Mouse (Mus musculus) erythroblast, embryonic 14.5 days (primary cell): Measurements from ENCODE around the gene Opa3. TPM values are rescaled to one million over a fixed set of nuclear protein-coding genes. Genes with fewer than 3 reads are reported as not detected.

Experiments used
- H3K27me3 ChIP-seq: 2 replicates; pipeline ENCODE4 v1.6.1; 2012; ENCODE audit warnings: inconsistent platforms; ENCODE audit not compliant: control insufficient read depth
- H3K36me3 ChIP-seq: 2 replicates; pipeline ENCODE4 v1.6.1; 2012; ENCODE audit warnings: mild to moderate bottlenecking, inconsistent platforms; ENCODE audit not compliant: control insufficient read depth
- H3K4me1 ChIP-seq: 2 replicates; pipeline ENCODE4 v1.6.1; 2012; ENCODE audit warnings: inconsistent platforms; ENCODE audit not compliant: control insufficient read depth
- H3K4me3 ChIP-seq: replicated peaks from 2 replicates; pipeline ENCODE3; 2012; ENCODE audit warnings: moderate library complexity, mild to moderate bottlenecking, inconsistent platforms
- H3K9me3 ChIP-seq: 2 replicates; pipeline ENCODE4 v1.6.1; 2012; ENCODE audit warnings: low read length, inconsistent platforms, mixed read lengths; ENCODE audit not compliant: control insufficient read depth
- GATA1 ChIP-seq: IDR thresholded peaks from 2 replicates; pipeline ENCODE4 v1.6.1; 2012; ENCODE audit warnings: low read length, inconsistent platforms, mixed read lengths
- TAL1 ChIP-seq: IDR thresholded peaks from 3 replicates; pipeline ENCODE4 v1.6.1; 2012; ENCODE audit warnings: low read length, inconsistent platforms, mixed read lengths
- polyA plus RNA-seq: library from polyadenylated mRNA; stranded (reverse); fragments of >175 nt; gene quantifications from 2 replicates; pipeline ENCODE4 v1.2.3, GENCODE M21; 2012

Opa3 gene
- polyA plus RNA-seq, 1 experiment, result 2.1 TPM

- Histone ChIP-seq H3K4me1 (peaks cover 4% of the 10 kb centered on the region; the same call in 1 of the 2 replicates), H3K27me3 (peaks cover 57% of the 10 kb centered on the region), H3K9me3 (peaks cover 8% of the 10 kb centered on the region), H3K36me3 (no peaks in the 10 kb centered on the region), H3K4me3 (no peak overlapping the region)
- TF ChIP-seq TAL1 (no peak), GATA1 (no peak)
These were observed 17.0 kb upstream of the Opa3 start for GRCm38 (mm10) chr7:19211041-19211675.

DNA sequence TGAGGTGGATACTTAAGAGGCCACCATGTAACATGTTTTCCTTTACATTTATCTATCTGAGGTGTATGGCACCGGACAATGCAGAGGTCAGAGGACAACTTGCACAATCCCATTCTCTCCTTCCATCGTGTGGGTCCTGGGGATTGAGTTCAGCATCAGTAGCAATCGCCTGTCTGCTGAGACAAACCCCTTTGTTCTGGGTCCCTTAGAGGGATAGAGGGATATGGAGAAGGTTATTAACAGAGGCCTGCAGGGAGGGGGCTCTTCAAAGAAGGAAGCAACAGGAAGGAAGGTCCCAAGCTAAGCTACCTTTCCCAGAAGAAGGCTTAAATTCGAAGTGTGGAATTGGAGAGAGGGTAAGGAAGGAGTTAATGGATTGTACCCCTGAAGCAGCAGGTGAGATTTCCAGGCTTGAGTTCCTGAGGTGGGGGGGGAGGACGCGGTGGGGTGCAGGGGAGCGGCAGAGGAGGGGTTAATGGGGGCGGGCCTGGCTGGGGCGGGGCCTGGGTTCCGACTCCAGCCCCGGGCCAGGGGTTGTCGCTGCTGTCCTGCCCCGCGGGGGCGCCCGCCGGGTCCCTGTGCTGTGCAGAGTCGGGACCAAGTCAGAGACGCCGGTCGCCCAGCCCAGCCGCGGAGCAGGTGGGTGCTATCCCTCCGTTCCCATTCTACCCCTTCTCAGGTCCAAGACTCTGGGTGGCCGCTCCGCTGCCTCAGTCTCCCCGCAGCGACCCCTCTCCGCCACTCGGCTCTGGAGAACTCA, 16.0 kb upstream of the Opa3 start, which contains the start of gene Gpr4:
Gpr4 (plus strand) TSS at position 543 of the 760 bp plus-strand sequence.
- Histone ChIP-seq H3K27me3 (peaks cover 66% of the 10 kb centered on the region), H3K9me3 (peaks cover 8% of the 10 kb centered on the region), H3K4me1 (peaks cover 4% of the 10 kb centered on the region; the same call in 1 of the 2 replicates), H3K36me3 (no peaks in the 10 kb centered on the region), H3K4me3 (peak within 1 kb of the TSS; percentile 22)
- TF ChIP-seq GATA1 (no peak), TAL1 (no peak)

DNA sequence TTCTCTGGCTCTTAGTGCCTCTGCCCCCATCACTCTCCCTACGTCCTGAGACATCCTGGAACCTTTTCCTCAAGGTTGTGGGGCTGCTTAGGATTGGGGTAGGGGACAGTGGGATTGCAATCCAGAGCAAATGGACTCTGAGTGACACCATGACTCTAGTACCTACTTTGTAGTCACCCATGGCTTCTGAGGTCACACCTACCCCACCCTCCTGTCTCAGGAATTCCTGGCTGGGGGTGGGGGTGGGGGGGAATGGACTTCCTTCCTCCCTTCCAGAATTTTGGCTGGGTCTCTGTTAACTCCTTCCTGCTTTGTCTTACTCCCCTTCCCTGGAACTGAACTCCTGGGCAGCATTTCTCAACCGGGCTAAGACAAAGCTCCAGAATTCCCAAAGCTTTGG, 14.7 kb upstream of the Opa3 start:
- Histone ChIP-seq H3K36me3 (no peaks in the 10 kb centered on the region), H3K4me3 (no peak overlapping the region), H3K4me1 (peaks cover 2% of the 10 kb centered on the region; the same call in 1 of the 2 replicates), H3K9me3 (peaks cover 8% of the 10 kb centered on the region), H3K27me3 (peaks cover 77% of the 10 kb centered on the region)
- no peak for TF ChIP-seq GATA1
- no peak for TF ChIP-seq TAL1

DNA sequence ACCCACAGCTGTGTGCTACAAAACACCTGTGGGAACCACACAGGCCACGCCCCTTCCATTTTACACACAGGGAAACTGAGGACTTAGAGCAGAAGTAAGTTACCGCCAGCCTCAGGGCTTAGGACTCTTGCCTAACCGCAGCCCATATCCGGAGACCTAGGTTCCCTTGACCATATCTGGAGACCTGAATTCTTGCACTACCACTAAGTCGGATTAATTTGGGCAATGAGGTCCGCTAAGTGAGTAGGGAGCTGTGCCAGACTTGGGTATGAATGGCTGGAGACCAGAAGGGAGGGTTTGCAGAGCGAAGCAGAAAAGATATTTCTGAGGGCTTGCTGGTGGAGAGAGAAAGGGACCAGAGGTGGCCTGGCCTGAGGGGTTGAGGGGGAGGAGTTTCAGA, 13.8 kb upstream of the Opa3 start:
- TF ChIP-seq TAL1 (no peak), GATA1 (no peak)
- H3K4me3 ChIP-seq, result no peak overlapping the region
- peaks cover 8% of the 10 kb centered on the region for H3K9me3 ChIP-seq
- H3K36me3 ChIP-seq, result no peaks in the 10 kb centered on the region
- H3K4me1 ChIP-seq, result peaks cover 2% of the 10 kb centered on the region; the same call in 1 of the 2 replicates
- H3K27me3 ChIP-seq, result peaks cover 84% of the 10 kb centered on the region

DNA sequence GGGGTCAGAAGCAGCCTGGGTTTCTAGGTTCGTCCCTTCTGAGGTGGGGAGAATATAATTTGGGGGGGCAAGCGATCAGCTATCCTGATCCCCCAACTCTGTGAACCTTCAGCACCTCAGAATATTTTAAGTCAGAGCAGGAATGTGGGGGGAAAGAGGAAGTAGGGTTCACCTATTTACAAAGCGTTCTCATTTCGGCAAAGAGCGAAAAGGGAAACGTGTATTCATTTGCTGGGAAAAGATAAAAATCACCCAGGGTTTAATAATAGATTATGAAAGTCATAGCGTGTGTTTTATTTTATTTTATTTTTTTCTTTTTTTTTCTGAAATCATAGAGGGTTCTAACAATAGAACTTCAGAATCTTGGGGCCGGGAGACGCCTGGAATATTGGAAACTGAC, 13.2 kb upstream of the Opa3 start:
- Histone ChIP-seq H3K4me3 (no peak overlapping the region), H3K36me3 (no peaks in the 10 kb centered on the region), H3K27me3 (peaks cover 82% of the 10 kb centered on the region), H3K9me3 (peaks cover 4% of the 10 kb centered on the region), H3K4me1 (peaks cover 2% of the 10 kb centered on the region; the same call in 1 of the 2 replicates)
- no peak for TF ChIP-seq GATA1
- no peak for TF ChIP-seq TAL1

GRCm38 (mm10) chr7:19217492-19217891, 10.6 kb upstream of the Opa3 start:
- peaks cover 7% of the 10 kb centered on the region for H3K36me3 ChIP-seq
- no peaks in the 10 kb centered on the region for H3K9me3 ChIP-seq
- no peak overlapping the region for H3K4me3 ChIP-seq
- H3K27me3 ChIP-seq, result peaks cover 60% of the 10 kb centered on the region
- no peak for TF ChIP-seq TAL1
- no peak for TF ChIP-seq GATA1
- peaks cover 5% of the 10 kb centered on the region for H3K4me1 ChIP-seq

- H3K9me3 ChIP-seq, result no peaks in the 10 kb centered on the region
- no peak overlapping the region for H3K4me3 ChIP-seq
- H3K27me3 ChIP-seq, result peaks cover 55% of the 10 kb centered on the region
- H3K36me3 ChIP-seq, result peaks cover 11% of the 10 kb centered on the region
- TF ChIP-seq TAL1, result no peak
- TF ChIP-seq GATA1, result no peak
- H3K4me1 ChIP-seq, result peaks cover 9% of the 10 kb centered on the region
These were observed 10.2 kb upstream of the Opa3 start for GRCm38 (mm10) chr7:19217944-19218343.

- no peaks in the 10 kb centered on the region for H3K9me3 ChIP-seq
- TF ChIP-seq TAL1 (no peak), GATA1 (no peak)
- H3K4me3 ChIP-seq, result no peak overlapping the region
- peaks cover 35% of the 10 kb centered on the region for H3K27me3 ChIP-seq
- peaks cover 30% of the 10 kb centered on the region for H3K36me3 ChIP-seq
- H3K4me1 ChIP-seq, result peaks cover 30% of the 10 kb centered on the region
These were observed 8.1 kb upstream of the Opa3 start for GRCm38 (mm10) chr7:19220061-19220460.

DNA sequence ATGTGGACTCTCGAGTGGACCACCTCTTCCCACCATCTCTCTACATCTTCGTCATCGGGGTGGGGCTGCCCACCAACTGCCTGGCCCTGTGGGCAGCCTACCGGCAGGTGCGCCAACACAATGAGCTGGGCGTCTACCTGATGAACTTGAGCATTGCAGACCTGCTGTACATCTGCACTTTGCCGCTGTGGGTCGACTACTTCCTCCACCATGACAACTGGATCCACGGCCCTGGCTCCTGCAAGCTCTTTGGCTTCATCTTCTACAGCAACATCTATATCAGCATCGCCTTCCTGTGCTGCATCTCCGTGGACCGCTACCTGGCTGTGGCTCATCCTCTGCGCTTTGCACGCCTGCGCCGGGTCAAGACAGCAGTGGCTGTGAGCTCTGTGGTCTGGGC, 5.9 kb upstream of the Opa3 start:
- H3K4me3 ChIP-seq, result no peak overlapping the region
- peaks cover 18% of the 10 kb centered on the region for H3K27me3 ChIP-seq
- TF ChIP-seq TAL1 (no peak), GATA1 (no peak)
- H3K9me3 ChIP-seq, result no peaks in the 10 kb centered on the region
- H3K36me3 ChIP-seq, result peaks cover 41% of the 10 kb centered on the region
- H3K4me1 ChIP-seq, result peaks cover 48% of the 10 kb centered on the region
